Mouse (Mus musculus) stomach, postnatal 0 days (tissue): ENCODE results near the gene Fam151a.

ENCODE experiments used
- CTCF ChIP-seq: IDR thresholded peaks from 2 replicates; pipeline ENCODE4 v1.5.1; 2016; ENCODE audit warnings: antibody characterized with exemption, low read depth, mild to moderate bottlenecking, moderate library complexity
- EP300 ChIP-seq: optimal IDR thresholded peaks from 2 replicates; pipeline ENCODE3; 2016; ENCODE audit warnings: antibody characterized with exemption

DNA sequence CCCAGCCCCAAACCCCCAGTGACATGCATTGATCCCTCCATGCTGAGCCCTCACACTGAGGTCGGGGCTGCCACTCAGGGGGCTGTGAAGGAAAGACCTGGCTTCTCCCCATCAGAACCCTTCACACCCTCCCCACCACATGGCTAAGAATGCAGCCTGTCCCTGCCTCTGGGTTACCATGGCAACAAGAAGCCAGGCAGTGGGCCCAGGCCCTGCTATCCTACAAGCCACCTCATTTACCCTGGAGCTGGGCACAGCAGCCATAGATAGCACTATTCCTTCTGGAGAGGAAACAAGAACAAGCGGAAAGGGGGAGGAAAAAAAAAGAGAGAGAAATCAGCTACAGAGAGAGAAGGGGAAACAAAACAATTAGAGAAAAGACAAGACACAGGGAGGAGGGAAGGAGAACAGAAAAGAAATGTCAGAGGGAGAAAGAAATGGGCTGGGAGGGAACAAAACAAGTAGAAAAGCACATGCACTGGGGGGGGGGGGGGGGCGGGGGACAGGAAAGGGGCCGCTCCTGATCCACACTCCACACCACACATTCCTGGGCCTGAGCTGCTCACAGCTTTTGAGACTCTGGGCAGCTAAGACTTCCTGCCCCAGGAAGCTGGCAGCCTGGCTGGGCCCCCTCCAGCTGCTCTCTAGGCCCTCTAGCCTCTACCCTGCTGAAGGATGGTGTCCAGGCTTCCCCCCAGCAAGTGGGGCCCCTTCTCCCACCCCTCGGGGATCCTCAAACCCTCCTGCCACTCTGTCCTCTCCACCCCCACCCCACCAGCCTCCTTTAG lies 52.3 kb downstream of the Fam151a start:
- TF ChIP-seq CTCF: no peak
- no peak for TF ChIP-seq EP300
